Mouse (Mus musculus): ENCODE measurements around the gene Il4. TPM values are rescaled to one million over a fixed set of nuclear protein-coding genes. Genes with fewer than 3 reads are reported as not detected.

The Il4 gene
- not detected in 2 replicates for polyA plus RNA-seq (2012; rRNA removed)

DNA sequence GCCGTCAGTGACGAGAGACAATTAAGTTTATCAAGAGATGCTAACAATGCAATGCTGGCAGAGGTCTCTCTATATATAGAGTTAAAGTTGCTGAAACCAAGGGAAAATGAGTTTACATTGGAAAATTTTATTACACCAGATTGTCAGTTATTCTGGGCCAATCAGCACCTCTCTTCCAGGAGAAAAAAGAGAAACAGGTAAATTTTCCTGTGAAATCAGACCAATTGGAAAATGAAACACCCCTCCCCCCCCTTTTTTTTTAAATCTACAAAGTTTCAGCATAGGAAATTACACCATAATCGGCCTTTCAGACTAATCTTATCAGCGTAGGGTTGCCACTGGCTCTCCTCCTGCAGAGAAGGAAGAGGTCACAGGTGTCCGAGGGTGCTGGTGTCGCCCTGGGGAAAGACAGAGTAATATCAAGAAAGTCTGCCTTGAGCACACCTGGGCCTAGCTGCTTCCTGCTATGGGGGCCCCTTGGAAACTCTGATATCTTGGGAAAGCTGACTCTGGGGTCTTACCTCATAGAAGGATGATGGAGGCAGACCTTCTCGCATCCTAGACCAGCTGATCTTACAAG, at the start of gene Il4:
Gene Il4, minus strand, starts transcription at position 51 of the 580 bp plus-strand sequence.

DNA sequence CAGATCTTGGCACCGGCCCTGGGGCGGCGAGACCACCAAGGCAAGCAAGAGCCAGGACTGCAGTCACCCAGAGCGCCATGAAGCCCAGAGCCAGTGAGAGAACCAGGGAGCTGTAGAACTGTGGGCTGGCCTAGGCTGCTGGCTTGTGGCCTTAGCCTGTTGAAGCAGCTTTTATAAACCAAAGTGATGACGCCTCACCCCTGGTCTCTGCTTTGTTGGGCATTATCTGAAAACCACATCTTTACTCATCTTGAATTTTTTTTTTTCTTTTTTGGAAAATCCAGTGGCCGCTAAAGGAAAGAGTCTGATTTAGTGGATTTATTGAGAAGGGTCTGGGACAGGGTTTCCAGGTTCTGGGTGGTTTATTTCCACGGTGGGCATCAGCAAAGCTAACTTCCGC, 16.1 kb upstream of the Il4 start, which contains the start of gene Il13:
Gene Il13, minus strand, starts transcription at position 147 of the 400 bp plus-strand sequence.

DNA sequence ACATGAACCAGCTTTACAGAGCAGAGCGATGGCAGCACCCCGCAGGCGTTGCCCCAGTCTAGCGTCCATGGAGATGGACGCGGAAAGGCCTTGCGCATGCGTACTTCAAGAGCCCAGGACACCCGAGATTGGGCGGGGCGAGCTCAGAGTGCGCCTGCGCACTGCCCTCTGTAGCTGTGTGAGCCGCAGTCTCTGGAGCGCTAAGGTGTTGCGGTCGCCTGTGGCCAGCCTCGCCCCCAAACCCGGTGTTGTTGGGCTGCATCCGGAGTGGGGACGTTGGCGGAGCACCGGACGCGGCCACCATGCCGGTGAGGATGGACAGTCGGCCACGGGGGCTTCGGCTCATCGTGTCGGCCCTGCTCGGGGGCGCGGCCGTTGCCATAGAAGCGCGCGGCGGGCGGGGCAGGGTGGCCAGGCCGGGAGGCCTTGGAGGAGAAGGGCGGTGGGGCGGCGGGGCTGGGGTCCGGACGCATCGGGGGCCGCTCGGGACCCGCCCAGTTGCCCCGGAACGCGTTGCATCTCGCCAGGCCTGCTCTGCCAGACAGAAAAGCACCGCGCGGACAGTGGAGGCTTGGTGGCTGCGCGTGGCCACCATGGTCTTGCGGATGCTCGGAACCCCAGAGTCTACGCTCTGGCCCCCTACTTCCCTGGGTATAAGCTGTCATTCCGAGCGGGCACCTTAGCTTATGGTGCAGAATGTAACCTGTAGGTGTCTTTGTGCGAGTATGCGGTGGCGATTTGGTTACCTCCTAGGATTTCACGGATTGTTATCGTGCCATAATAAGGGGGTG, 51.0 kb downstream of the Il4 start, which contains the start of gene Kif3a:
Gene Kif3a, plus strand, starts transcription at position 156 of the 791 bp plus-strand sequence.

Other genes with a start within 250 kb of the Il4 start
- not detected in 2 replicates for gene Leap2, start 195.5 kb downstream of the Il4 start, polyA plus RNA-seq (2012; rRNA removed)
- gene Uqcrq, start 187.8 kb downstream of the Il4 start, polyA plus RNA-seq (2012; rRNA removed), result 505 and 545 TPM in 2 replicates
- 88.1 and 116 TPM in 2 replicates for gene Gdf9, start 187.6 kb downstream of the Il4 start, polyA plus RNA-seq (2012; rRNA removed)
- gene Gm10447, start 161.6 kb downstream of the Il4 start, polyA plus RNA-seq (2012; rRNA removed), result 0.35 and 0.66 TPM in 2 replicates
- gene Shroom1, start 161.5 kb downstream of the Il4 start, polyA plus RNA-seq (2012; rRNA removed), result 6.0 and 7.2 TPM in 2 replicates
- not detected in 2 replicates for gene Gm9837, start 148.2 kb downstream of the Il4 start, polyA plus RNA-seq (2012; rRNA removed)
- gene Gm9945, start 138.5 kb downstream of the Il4 start, polyA plus RNA-seq (2012; rRNA removed), result not detected in 2 replicates
- 1.5 and 1.8 TPM in 2 replicates for gene Sowaha, start 138.4 kb downstream of the Il4 start, polyA plus RNA-seq (2012; rRNA removed)
- 33.7 and 34.6 TPM in 2 replicates for gene Sept8, start 99.4 kb downstream of the Il4 start, polyA plus RNA-seq (2012; rRNA removed)
- 6.0 and 10.9 TPM in 2 replicates for gene Kif3a, start 51.3 kb downstream of the Il4 start, polyA plus RNA-seq (2012; rRNA removed)
- gene Il13, start 16.0 kb upstream of the Il4 start, polyA plus RNA-seq (2012; rRNA removed), result not detected in 2 replicates
- gene Rad50, start 88.7 kb upstream of the Il4 start, polyA plus RNA-seq (2012; rRNA removed), result 3.8 and 6.3 TPM in 2 replicates
- gene Il5, start 102.1 kb upstream of the Il4 start, polyA plus RNA-seq (2012; rRNA removed), result not detected in 2 replicates
- 44.3 and 53.6 TPM in 2 replicates for gene Irf1, start 151.3 kb upstream of the Il4 start, polyA plus RNA-seq (2012; rRNA removed)
- gene Gm17334, start 154.5 kb upstream of the Il4 start, polyA plus RNA-seq (2012; rRNA removed), result 1.2 and 2.3 TPM in 2 replicates
- 6.2 and 10.2 TPM in 2 replicates for gene Gm12216, start 240.6 kb upstream of the Il4 start, polyA plus RNA-seq (2012; rRNA removed)